In the genomic region with DNA sequence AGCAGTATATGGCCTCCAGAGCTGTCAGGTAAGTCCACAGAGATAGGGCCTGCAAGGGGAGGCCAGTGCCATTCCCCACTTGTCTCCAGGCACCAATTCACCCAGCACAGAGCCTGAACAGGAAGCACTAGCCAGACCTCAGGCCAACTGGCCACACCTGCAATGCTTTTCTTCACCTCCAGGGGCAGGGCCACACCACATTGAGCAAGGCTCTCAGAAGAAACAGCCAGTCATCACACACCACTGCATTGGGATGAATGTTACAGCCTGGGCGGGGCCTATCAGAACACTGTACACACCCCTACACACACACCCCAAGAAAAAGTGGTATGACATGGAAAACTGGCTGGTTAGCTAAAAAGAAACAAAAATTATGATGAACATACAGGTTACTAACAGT, we compare ENCODE assay signal across 8 mouse cellular contexts. TPM values are rescaled to one million over a fixed set of nuclear protein-coding genes. Genes with fewer than 3 reads are reported as not detected.
DNase-seq lines count a peak whose midpoint lies in the region; ATAC-seq and TF ChIP-seq lines count a peak whose summit lies in the region.

No protein-coding gene starts in this region.

- H3K9me3 ChIP-seq in heart, embryonic 12.5 days (replicated peaks), result no peaks in the 10 kb centered on the region
- no peaks in the 10 kb centered on the region for H3K9me3 ChIP-seq in heart, embryonic 10.5 days

- H3ac ChIP-seq in C2C12 (ENCODE audit: control insufficient read depth, insufficient read length, low read depth), result no peak overlapping the region

- no peaks in the 10 kb centered on the region for H3K27me3 ChIP-seq in heart, embryonic 12.5 days (replicated peaks)
- no peaks in the 10 kb centered on the region for H3K27me3 ChIP-seq in heart, embryonic 10.5 days (ENCODE audit: insufficient read depth, poor library complexity, severe bottlenecking)
- H3K27me3 ChIP-seq in C2C12 (ENCODE audit: control insufficient read depth, insufficient read depth, insufficient read length), result no peaks in the 10 kb centered on the region

- no peaks in the 10 kb centered on the region for H3K79me3 ChIP-seq in C2C12 (ENCODE audit: low read depth)

- no peaks in the 10 kb centered on the region for H3K36me3 ChIP-seq in heart, embryonic 12.5 days
- H3K36me3 ChIP-seq in heart, embryonic 10.5 days, result no peaks in the 10 kb centered on the region
- no peaks in the 10 kb centered on the region for H3K36me3 ChIP-seq in C2C12 (ENCODE audit: control insufficient read depth, insufficient read depth)

- no peak overlapping the region for H3K9ac ChIP-seq in heart, embryonic 12.5 days

- no peak for DNase-seq in heart, embryonic 10.5 days (ENCODE audit: low spot score)
- DNase-seq in ZHBTc4 (ENCODE audit: low read depth, low spot score), result peak; percentile 79
- DNase-seq in kidney, adult 8-10 months, result peak; percentile 32 to 66
- no peak for DNase-seq in frontal cortex, postnatal 25 days (ENCODE audit: low spot score in 2 of 2)
- DNase-seq in left cerebral cortex, adult 11 months (ENCODE audit: low spot score), result no peak

- H3K4me1 ChIP-seq in heart, embryonic 12.5 days (replicated peaks), result peaks cover 9% of the 10 kb centered on the region
- peaks cover 5% of the 10 kb centered on the region; the same call in 1 of the 2 replicates for H3K4me1 ChIP-seq in heart, embryonic 10.5 days

- H3K79me2 ChIP-seq in C2C12 (ENCODE audit: control insufficient read depth, insufficient read depth), result no peaks in the 10 kb centered on the region

- H3K4me2 ChIP-seq in heart, embryonic 12.5 days, result no peak overlapping the region

- 78% methylated on average over 1 of the region's 1 CpGs for WGBS in heart, embryonic 12.5 days
- WGBS in heart, embryonic 10.5 days, result 92% methylated on average over 1 of the region's 1 CpGs

- peak; percentile 57 for TF ChIP-seq CTCF in C2C12 (IDR thresholded peaks at IDR 0.05; ENCODE audit: control insufficient read depth, insufficient read depth, insufficient read length)

- H3K4me3 ChIP-seq in heart, embryonic 12.5 days, result no peak overlapping the region
- no peak overlapping the region for H3K4me3 ChIP-seq in heart, embryonic 10.5 days
- H3K4me3 ChIP-seq in C2C12 (ENCODE audit: insufficient read depth, poor library complexity, severe bottlenecking), result no peak overlapping the region

- 0 out of 2 replicates have a peak, but pooled peaks have one; percentile 33 for ATAC-seq in heart, embryonic 12.5 days (ENCODE audit: insufficient number of reproducible peaks, low FRiP score)
- peak; percentile 98 for ATAC-seq in megakaryocyte-erythroid progenitor cell, adult 5-6 weeks (replicated peaks; ENCODE audit: low FRiP score, low TSS enrichment, poor library complexity, severe bottlenecking)

- no peak overlapping the region for H3K27ac ChIP-seq in heart, embryonic 12.5 days (ENCODE audit: poor library complexity, severe bottlenecking)
- no peak overlapping the region for H3K27ac ChIP-seq in heart, embryonic 10.5 days

TF ChIP-seq in C2C12, 6 proteins besides CTCF, POLR2A, EP300 and RAD21:
- TF ChIP-seq CEBPB (IDR thresholded peaks at IDR 0.05; ENCODE audit: low read depth), result peak; percentile 23
- TF ChIP-seq FOSL1 (IDR thresholded peaks at IDR 0.05; ENCODE audit: insufficient read depth, low read length, poor library complexity, severe bottlenecking), result no peak

RNA-seq across cellular contexts. Expression of gene Ralgps1, which starts 42.3 kb away (rescaled TPM):
- 5.4 and 6.3 TPM in 2 replicates for polyA plus RNA-seq in heart, embryonic 12.5 days (2016; fragmentation: Nextera tagmentation; extraction: Ambion mirVana)
- 3.8 and 6.4 TPM in 2 replicates for polyA plus RNA-seq in heart, embryonic 10.5 days (2016; fragmentation: Nextera tagmentation; extraction: Ambion mirVana)
- 0.47 TPM for polyA plus RNA-seq in C2C12 (2012; fragmentation: generic; extraction: Trizol)
- total RNA-seq in megakaryocyte-erythroid progenitor cell, adult 5-6 weeks (2014; fragmentation: Nextera tagmentation), result 1.9 and 3.0 TPM in 2 replicates
- 0.66 and 0.76 TPM in 2 replicates for total RNA-seq in megakaryocyte-erythroid progenitor cell, adult 5-6 weeks (2017)

Comparison
In these comparisons a context has a peak if more than half of its experiments do, and no peak if none do; other contexts are left out.
1. DNase-seq: peak in ZHBTc4 (single experiment) and kidney, adult 8-10 months (2 of 2); none in heart, embryonic 10.5 days (single experiment), frontal cortex, postnatal 25 days (0 of 2) and left cerebral cortex, adult 11 months (single experiment).